Mouse (Mus musculus) heart, postnatal 0 days (tissue): Measurements from ENCODE around the gene Flt3l. TPM values are rescaled to one million over a fixed set of nuclear protein-coding genes. Genes with fewer than 3 reads are reported as not detected.
"Not testable (repeated sequence)": the region's sequence is repeated elsewhere in the genome, so short reads cannot be mapped to it uniquely, and the experiment has no call there.

ENCODE experiments used
- ATAC-seq: fragments of 200-750 bp; cut with Nextera tagmentation; 2 replicates; pipeline ENCODE4 v1.8.0; 2017; ENCODE audit warnings: low read depth, moderate number of reproducible peaks, moderate library complexity; ENCODE audit not compliant: insufficient read depth
- DNase-seq: peaks from one replicate; pipeline ENCODE4 v3.0.0-alpha.2; 2016; ENCODE audit warnings: low spot score
- H3K27ac ChIP-seq: fragments of 300-500 bp; sonication (generic); 2 replicates; pipeline ENCODE4 v1.5.1; 2014; ENCODE audit warnings: low read depth, mild to moderate bottlenecking
- H3K27me3 ChIP-seq: fragments of 300-500 bp; sonication (generic); 2 replicates; pipeline ENCODE4 v1.6.1; 2014; ENCODE audit warnings: low read length, mixed read lengths; ENCODE audit not compliant: control insufficient read depth, insufficient read depth
- H3K36me3 ChIP-seq: fragments of 300-500 bp; sonication (generic); replicated peaks from 2 replicates; pipeline ENCODE4 v1.6.1; 2014; ENCODE audit warnings: low read length, mixed read lengths; ENCODE audit not compliant: control insufficient read depth, insufficient read depth
- H3K4me1 ChIP-seq: fragments of 300-500 bp; sonication (generic); 2 replicates; pipeline ENCODE4 v1.6.1; 2014; ENCODE audit warnings: antibody characterized with exemption; ENCODE audit not compliant: control insufficient read depth, insufficient read depth
- H3K4me2 ChIP-seq: fragments of 300-500 bp; sonication (generic); 2 replicates; pipeline ENCODE4 v1.6.1; 2014; ENCODE audit warnings: low read depth, mild to moderate bottlenecking, low read length, moderate library complexity
- H3K4me3 ChIP-seq: fragments of 300-500 bp; sonication (generic); 2 replicates; pipeline ENCODE4 v1.5.1; 2014; ENCODE audit warnings: low read depth, low read length
- H3K9ac ChIP-seq: fragments of 300-500 bp; sonication (generic); replicated peaks from 2 replicates; pipeline ENCODE4 v1.6.1; 2014; ENCODE audit warnings: low read depth, low read length, mixed read lengths
- H3K9me3 ChIP-seq: fragments of 300-500 bp; sonication (generic); replicated peaks from 2 replicates; pipeline ENCODE4 v1.6.1; 2016; ENCODE audit warnings: low read length; ENCODE audit not compliant: control insufficient read depth
- CTCF ChIP-seq: IDR thresholded peaks from 2 replicates; pipeline ENCODE4 v1.5.1; 2016; ENCODE audit warnings: antibody characterized with exemption, control low read depth, low read depth
- EP300 ChIP-seq: IDR thresholded peaks from 2 replicates; pipeline ENCODE4 v1.6.1; 2016; ENCODE audit warnings: antibody characterized with exemption, low read depth
- WGBS: fragments of 180-500 bp; shearing (Covaris S2); extraction: QIAGEN DNeasy Blood & Tissue Kit; methylation state at CpG from one replicate; pipeline ENCODE4 v1.1.7; 2014; 5-methylcytosine and 5-hydroxymethylcytosine counted together
- polyA plus RNA-seq: library from polyadenylated mRNA; unstranded; fragments of >200 nt; fragmentation: Nextera tagmentation; extraction: Ambion mirVana; gene quantifications from 2 replicates; pipeline ENCODE4 v1.2.1, GENCODE M21; 2015
- total RNA-seq: library from RNA; depleted of rRNA; stranded (reverse); fragments of >200 nt; gene quantifications from 2 replicates; pipeline ENCODE4 v1.2.3, GENCODE M21; 2014; ENCODE audit warnings: low replicate concordance

The Flt3l gene
- total and polyA plus RNA-seq, 2 experiments from 2014 or later = 1.8 to 23.3 TPM

GRCm38 (mm10) chr7:45154096-45154992 is 18.1 kb upstream of the Flt3l start, which contains the start of the genes Pih1d1 and Aldh16a1:
Gene Pih1d1, plus strand, starts transcription at chr7:45154303.
Gene Aldh16a1, minus strand, starts transcription at chr7:45154584.
- Histone ChIP-seq H3K36me3 (0 out of 2 replicates have a peak, but pooled peaks cover 7% of the 10 kb centered on the region), H3K4me2 (peak within 1 kb of the TSS; percentile 83)
- peak; percentile 94 for DNase-seq

DNA sequence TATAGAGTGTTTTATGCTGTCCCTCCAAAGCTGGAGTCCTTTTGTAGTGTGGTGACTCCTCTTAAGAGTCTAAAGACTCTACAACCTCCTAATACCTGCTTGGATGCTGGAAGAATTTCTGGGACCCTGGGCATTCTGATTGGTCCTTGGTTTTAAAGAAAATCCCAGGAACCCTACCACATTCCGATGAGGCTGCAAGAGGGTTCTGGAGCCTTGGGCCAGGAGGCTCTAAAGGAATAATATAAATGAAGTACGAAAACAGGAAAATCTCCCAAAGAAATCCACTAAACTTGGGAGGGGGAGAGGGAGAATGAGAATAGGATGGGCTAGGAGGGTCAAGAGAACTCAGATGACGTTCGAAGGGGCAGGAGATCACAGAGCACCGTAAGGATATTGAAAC is 17.4 kb upstream of the Flt3l start:
- H3K9me3 ChIP-seq = no peaks in the 10 kb centered on the region
- peak overlapping the region; percentile 83 for H3K4me2 ChIP-seq
- H3K4me1 ChIP-seq = 0 out of 2 replicates have a peak, but pooled peaks cover 7% of the 10 kb centered on the region
- DNase-seq (no peak), ATAC-seq (no peak)
- 1% methylated on average over 5 of the region's 5 CpGs for WGBS
- peak overlapping the region; percentile 97 for H3K27ac ChIP-seq
- no peaks in the 10 kb centered on the region for H3K27me3 ChIP-seq
- no peak for TF ChIP-seq EP300
- no peak for TF ChIP-seq CTCF
- H3K4me3 ChIP-seq = peak overlapping the region; percentile 76
- 0 out of 2 replicates have a peak, but pooled peaks cover 4% of the 10 kb centered on the region for H3K36me3 ChIP-seq
- H3K9ac ChIP-seq = peak overlapping the region; percentile 83

More at GRCm38 (mm10) chr7:45154096-45154992, 18.1 kb upstream of the Flt3l start, which contains the start of the genes Pih1d1 and Aldh16a1:
- Histone ChIP-seq H3K9me3 (no peaks in the 10 kb centered on the region), H3K4me3 (peak within 1 kb of the TSS; percentile 76), H3K27ac (peak within 1 kb of the TSS; percentile 97), H3K9ac (peak within 1 kb of the TSS; percentile 83), H3K4me1 (0 out of 2 replicates have a peak, but pooled peaks cover 7% of the 10 kb centered on the region), H3K27me3 (no peaks in the 10 kb centered on the region)
- WGBS = 2% methylated on average over 69 of the region's 69 CpGs
- 0 out of 2 replicates have a peak, but pooled peaks have one; percentile 63 for TF ChIP-seq EP300
- peak; percentile 61 for TF ChIP-seq CTCF
- ATAC-seq = peak; percentile 94

GRCm38 (mm10) chr7:45153052-45153451 is 16.8 kb upstream of the Flt3l start:
- not testable (repeated sequence) for H3K4me1 ChIP-seq, ATAC-seq, H3K36me3 ChIP-seq, H3K4me2 ChIP-seq, H3K27me3 ChIP-seq, H3K9me3 ChIP-seq, H3K4me3 ChIP-seq, DNase-seq, H3K27ac ChIP-seq, H3K9ac ChIP-seq
- 85% methylated on average over 2 of the region's 2 CpGs for WGBS

DNA sequence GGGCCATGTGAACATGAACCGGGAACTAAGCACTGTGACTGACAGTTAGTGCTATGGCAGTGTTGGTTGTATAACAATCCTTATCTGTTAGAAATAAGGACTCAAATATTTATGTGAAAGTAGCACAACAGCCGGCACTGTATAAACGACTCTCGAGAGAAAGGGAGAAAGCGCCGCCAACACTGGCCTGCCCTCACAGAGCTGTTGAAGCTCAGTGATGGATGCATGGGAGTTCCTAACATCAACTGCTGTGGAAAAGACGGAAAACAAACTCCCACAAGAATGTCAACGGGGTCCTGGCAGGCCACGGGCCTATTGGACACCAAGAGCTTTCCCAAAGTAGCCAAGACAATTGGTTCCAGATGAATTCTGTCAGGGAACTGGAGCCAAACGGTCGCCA is 15.1 kb upstream of the Flt3l start:
- Histone ChIP-seq H3K27me3 (no peaks in the 10 kb centered on the region), H3K36me3 (no peaks in the 10 kb centered on the region; the same call in 1 of the 2 replicates), H3K27ac (no peak overlapping the region), H3K4me3 (no peak overlapping the region), H3K4me2 (no peak overlapping the region), H3K9ac (no peak overlapping the region), H3K4me1 (0 out of 2 replicates have a peak, but pooled peaks cover 7% of the 10 kb centered on the region), H3K9me3 (no peaks in the 10 kb centered on the region)
- WGBS = 53% methylated on average over 11 of the region's 11 CpGs
- ATAC-seq (no peak), DNase-seq (no peak)
- TF ChIP-seq EP300 (no peak), CTCF (no peak)

GRCm38 (mm10) chr7:45150321-45150720 is 14.1 kb upstream of the Flt3l start:
- no peak overlapping the region for H3K9ac ChIP-seq
- H3K4me2 ChIP-seq = no peak overlapping the region
- H3K4me1 ChIP-seq = 0 out of 2 replicates have a peak, but pooled peaks cover 7% of the 10 kb centered on the region
- no peak overlapping the region for H3K27ac ChIP-seq
- no peaks in the 10 kb centered on the region for H3K9me3 ChIP-seq
- no peaks in the 10 kb centered on the region for H3K27me3 ChIP-seq
- ATAC-seq (no peak), DNase-seq (no peak)
- WGBS = 68% methylated on average over 4 of the region's 4 CpGs
- peaks cover 6% of the 10 kb centered on the region; the same call in 1 of the 2 replicates for H3K36me3 ChIP-seq
- no peak overlapping the region for H3K4me3 ChIP-seq
- no peak for TF ChIP-seq CTCF
